Mouse (Mus musculus) heart, embryonic 11.5 days (tissue): Measurements from ENCODE around the gene Sp3. TPM values are rescaled to one million over a fixed set of nuclear protein-coding genes. Genes with fewer than 3 reads are reported as not detected.
"Not testable (repeated sequence)": the region's sequence is repeated elsewhere in the genome, so short reads cannot be mapped to it uniquely, and the experiment has no call there.

Source experiments
- ATAC-seq: fragments of 200-750 bp; cut with Nextera tagmentation; replicated peaks from 2 replicates; pipeline ENCODE4 v1.8.0; 2017; ENCODE audit warnings: moderate library complexity; ENCODE audit not compliant: insufficient number of reproducible peaks, low FRiP score, low TSS enrichment
- H3K27ac ChIP-seq: fragments of 300-500 bp; sonication (generic); 2 replicates; pipeline ENCODE4 v1.5.1; 2014; ENCODE audit warnings: mild to moderate bottlenecking, low read depth, low read length
- H3K27me3 ChIP-seq: fragments of 300-500 bp; sonication (generic); 2 replicates; pipeline ENCODE4 v1.6.1; 2014; ENCODE audit warnings: mild to moderate bottlenecking, low read length, mixed read lengths; ENCODE audit not compliant: control insufficient read depth, insufficient read depth
- H3K36me3 ChIP-seq: fragments of 300-500 bp; sonication (generic); 2 replicates; pipeline ENCODE4 v1.6.1; 2014; ENCODE audit warnings: mild to moderate bottlenecking, low read length, moderate library complexity, mixed read lengths; ENCODE audit not compliant: control insufficient read depth, insufficient read depth
- H3K4me1 ChIP-seq: fragments of 300-500 bp; sonication (generic); 2 replicates; pipeline ENCODE4 v1.6.1; 2014; ENCODE audit warnings: low read length; ENCODE audit not compliant: control insufficient read depth, insufficient read depth
- H3K4me2 ChIP-seq: fragments of 300-500 bp; sonication (generic); 2 replicates; pipeline ENCODE4 v1.6.1; 2014; ENCODE audit warnings: mild to moderate bottlenecking, moderate library complexity
- H3K4me3 ChIP-seq: fragments of 300-500 bp; sonication (generic); 2 replicates; pipeline ENCODE4 v1.5.1; 2014; ENCODE audit warnings: low read depth, low read length
- H3K9ac ChIP-seq: fragments of 300-500 bp; sonication (generic); 2 replicates; pipeline ENCODE4 v1.6.1; 2014; ENCODE audit warnings: mild to moderate bottlenecking, low read depth, low read length, moderate library complexity
- H3K9me3 ChIP-seq: fragments of 300-500 bp; sonication (generic); replicated peaks from 2 replicates; pipeline ENCODE4 v1.6.1; 2016; ENCODE audit warnings: low read length; ENCODE audit not compliant: control insufficient read depth
- WGBS: fragments of 180-500 bp; shearing (Covaris S2); extraction: QIAGEN DNeasy Blood & Tissue Kit; methylation state at CpG from one replicate; pipeline ENCODE4 v1.1.7; 2014; ENCODE audit not compliant: insufficient replicate concordance; 5-methylcytosine and 5-hydroxymethylcytosine counted together
- polyA plus RNA-seq: library from polyadenylated mRNA; unstranded; fragments of >200 nt; fragmentation: Nextera tagmentation; extraction: Ambion mirVana; gene quantifications from 2 replicates; pipeline ENCODE4 v1.2.1, GENCODE M21; 2014

Sp3 gene
- polyA plus RNA-seq, 1 experiment from 2014 or later: 40.2 TPM

GRCm38 (mm10) chr2:72997586-72997985, 17.3 kb upstream of the Sp3 start:
- 84% methylated on average over 4 of the region's 4 CpGs for WGBS
- Histone ChIP-seq H3K4me2 (no peak overlapping the region), H3K36me3 (no peaks in the 10 kb centered on the region), H3K27ac (no peak overlapping the region), H3K9ac (no peak overlapping the region), H3K4me1 (peaks cover 10% of the 10 kb centered on the region; the same call in 1 of the 2 replicates), H3K9me3 (no peaks in the 10 kb centered on the region), H3K27me3 (no peaks in the 10 kb centered on the region), H3K4me3 (no peak overlapping the region)
- ATAC-seq: no peak

- Histone ChIP-seq H3K27me3 (no peaks in the 10 kb centered on the region), H3K9ac (no peak overlapping the region), H3K27ac (no peak overlapping the region), H3K36me3 (no peaks in the 10 kb centered on the region), H3K4me3 (no peak overlapping the region), H3K4me2 (no peak overlapping the region), H3K9me3 (no peaks in the 10 kb centered on the region), H3K4me1 (peaks cover 10% of the 10 kb centered on the region; the same call in 1 of the 2 replicates)
- 61% methylated on average over 9 of the region's 9 CpGs for WGBS
- no peak for ATAC-seq
Measured at GRCm38 (mm10) chr2:72996808-72997378, 16.6 kb upstream of the Sp3 start.

- H3K9me3 ChIP-seq: no peaks in the 10 kb centered on the region
- H3K27me3 ChIP-seq: no peaks in the 10 kb centered on the region
- H3K4me1 ChIP-seq: peaks cover 10% of the 10 kb centered on the region; the same call in 1 of the 2 replicates
- no peaks in the 10 kb centered on the region for H3K36me3 ChIP-seq
- H3K4me2 ChIP-seq: no peak overlapping the region
- ATAC-seq: no peak
- H3K27ac ChIP-seq: peak overlapping the region; percentile 74
- 48% methylated on average over 9 of the region's 9 CpGs for WGBS
- H3K4me3 ChIP-seq: no peak overlapping the region
- no peak overlapping the region; the same call in 1 of the 2 replicates for H3K9ac ChIP-seq
Measured at GRCm38 (mm10) chr2:72995346-72996097, 15.3 kb upstream of the Sp3 start.

GRCm38 (mm10) chr2:72994165-72994564, 13.9 kb upstream of the Sp3 start:
- H3K4me2 ChIP-seq: no peak overlapping the region
- no peaks in the 10 kb centered on the region for H3K27me3 ChIP-seq
- no peak overlapping the region for H3K27ac ChIP-seq
- no peaks in the 10 kb centered on the region for H3K9me3 ChIP-seq
- no peak for ATAC-seq
- WGBS: 69% methylated on average over 2 of the region's 2 CpGs
- H3K4me3 ChIP-seq: no peak overlapping the region
- no peaks in the 10 kb centered on the region for H3K36me3 ChIP-seq
- H3K4me1 ChIP-seq: peaks cover 10% of the 10 kb centered on the region; the same call in 1 of the 2 replicates
- no peak overlapping the region for H3K9ac ChIP-seq

GRCm38 (mm10) chr2:72992497-72992896, 12.3 kb upstream of the Sp3 start:
- ATAC-seq: no peak
- WGBS: 92% methylated on average over 17 of the region's 17 CpGs

GRCm38 (mm10) chr2:72988945-72989344, 8.7 kb upstream of the Sp3 start:
- H3K4me3 ChIP-seq, ATAC-seq, H3K27ac ChIP-seq, H3K27me3 ChIP-seq, H3K9ac ChIP-seq, H3K4me1 ChIP-seq, H3K9me3 ChIP-seq, H3K4me2 ChIP-seq, H3K36me3 ChIP-seq: not testable (repeated sequence)
- 82% methylated on average over 9 of the region's 9 CpGs for WGBS

More at GRCm38 (mm10) chr2:72992497-72992896, 12.3 kb upstream of the Sp3 start:
- Histone ChIP-seq H3K27ac (no peak overlapping the region), H3K9ac (no peak overlapping the region), H3K27me3 (no peaks in the 10 kb centered on the region), H3K4me2 (no peak overlapping the region), H3K36me3 (no peaks in the 10 kb centered on the region), H3K4me3 (no peak overlapping the region), H3K9me3 (no peaks in the 10 kb centered on the region), H3K4me1 (peaks cover 10% of the 10 kb centered on the region; the same call in 1 of the 2 replicates)

- H3K9me3 ChIP-seq: no peaks in the 10 kb centered on the region
- ATAC-seq: no peak
- WGBS: 90% methylated on average over 5 of the region's 5 CpGs
Measured at GRCm38 (mm10) chr2:72986616-72987015, 6.4 kb upstream of the Sp3 start, which contains the start of gene Gm11084. TSS of gene Gm11084 (minus strand) at chr2:72986716.

GRCm38 (mm10) chr2:72985516-72985915, 5.3 kb upstream of the Sp3 start:
- Histone ChIP-seq H3K9me3 (no peaks in the 10 kb centered on the region), H3K27ac (no peak overlapping the region), H3K4me3 (no peak overlapping the region), H3K27me3 (no peaks in the 10 kb centered on the region), H3K4me1 (no peaks in the 10 kb centered on the region), H3K4me2 (no peak overlapping the region), H3K9ac (no peak overlapping the region), H3K36me3 (no peaks in the 10 kb centered on the region)
- WGBS: 71% methylated on average over 1 of the region's 1 CpGs
- ATAC-seq: no peak

More at GRCm38 (mm10) chr2:72986616-72987015, 6.4 kb upstream of the Sp3 start, which contains the start of gene Gm11084:
- H3K9ac ChIP-seq: no peak within 1 kb of the TSS
- H3K27ac ChIP-seq: no peak within 1 kb of the TSS
- H3K4me1 ChIP-seq: no peaks in the 10 kb centered on the region
- H3K36me3 ChIP-seq: no peaks in the 10 kb centered on the region
- H3K27me3 ChIP-seq: no peaks in the 10 kb centered on the region
- no peak within 1 kb of the TSS for H3K4me3 ChIP-seq
- no peak within 1 kb of the TSS for H3K4me2 ChIP-seq
